Mouse (Mus musculus) skeletal muscle tissue, adult 2 months (tissue): ENCODE measurements around the gene Rabgap1l.
"Not testable (repeated sequence)": the region's sequence is repeated elsewhere in the genome, so short reads cannot be mapped to it uniquely, and the experiment has no call there.

Source experiments
- DNase-seq: peaks from one replicate; pipeline ENCODE4 v3.0.0-alpha.2; 2012; ENCODE audit warnings: low read depth, low spot score

Gene Rabgap1l

GRCm38 (mm10) chr1:160485731-160486130 lies 307.3 kb downstream of the Rabgap1l start:
- no peak for DNase-seq

- DNase-seq, result no peak
Observed at GRCm38 (mm10) chr1:160485028-160485427, 308.0 kb downstream of the Rabgap1l start.

GRCm38 (mm10) chr1:160481643-160482042 lies 311.4 kb downstream of the Rabgap1l start:
- DNase-seq, result no peak

- DNase-seq, result no peak
Observed at GRCm38 (mm10) chr1:160467443-160467842, 325.6 kb downstream of the Rabgap1l start.

- DNase-seq, result no peak
Observed at GRCm38 (mm10) chr1:160465186-160465585, 327.8 kb downstream of the Rabgap1l start.

- DNase-seq, result no peak
Observed at GRCm38 (mm10) chr1:160464148-160464547, 328.9 kb downstream of the Rabgap1l start.

- DNase-seq, result no peak
Observed at GRCm38 (mm10) chr1:160460346-160460745, 332.7 kb downstream of the Rabgap1l start.

- DNase-seq, result no peak
Observed at GRCm38 (mm10) chr1:160451663-160452062, 341.3 kb downstream of the Rabgap1l start.

- DNase-seq, result no peak
Observed at GRCm38 (mm10) chr1:160448681-160449080, 344.3 kb downstream of the Rabgap1l start.

- DNase-seq, result no peak
Observed at GRCm38 (mm10) chr1:160446823-160447222, 346.2 kb downstream of the Rabgap1l start.

- no peak for DNase-seq
Observed at GRCm38 (mm10) chr1:160443506-160443905, 349.5 kb downstream of the Rabgap1l start.

GRCm38 (mm10) chr1:160441679-160442078 lies 351.3 kb downstream of the Rabgap1l start:
- no peak for DNase-seq

GRCm38 (mm10) chr1:160441161-160441560 lies 351.9 kb downstream of the Rabgap1l start:
- DNase-seq, result peak; percentile 4

GRCm38 (mm10) chr1:160438820-160439219 lies 354.2 kb downstream of the Rabgap1l start:
- DNase-seq, result no peak

GRCm38 (mm10) chr1:160417196-160417854 lies 375.7 kb downstream of the Rabgap1l start:
- no peak for DNase-seq

GRCm38 (mm10) chr1:160410822-160411221 lies 382.2 kb downstream of the Rabgap1l start:
- no peak for DNase-seq

GRCm38 (mm10) chr1:160409689-160410088 lies 383.3 kb downstream of the Rabgap1l start:
- not testable (repeated sequence) for DNase-seq

GRCm38 (mm10) chr1:160409123-160409522 lies 383.9 kb downstream of the Rabgap1l start:
- no peak for DNase-seq

GRCm38 (mm10) chr1:160408302-160408897 lies 384.6 kb downstream of the Rabgap1l start:
- no peak for DNase-seq

- DNase-seq, result peak; percentile 14
Observed at GRCm38 (mm10) chr1:160399428-160399827, 393.6 kb downstream of the Rabgap1l start.

GRCm38 (mm10) chr1:160397037-160397436 lies 396.0 kb downstream of the Rabgap1l start:
- DNase-seq, result no peak

GRCm38 (mm10) chr1:160387446-160387845 lies 405.6 kb downstream of the Rabgap1l start:
- DNase-seq, result no peak

- DNase-seq, result no peak
Observed at GRCm38 (mm10) chr1:160378367-160378766, 414.6 kb downstream of the Rabgap1l start.
